Mouse (Mus musculus): ENCODE measurements around the gene Msmp. TPM values are rescaled to one million over a fixed set of nuclear protein-coding genes. Genes with fewer than 3 reads are reported as not detected.
A peak's percentile ranks its signal among the peaks of the same experiment; 100 is the strongest.

Gene Msmp
- polyA plus RNA-seq (2015; fragmentation: Nextera tagmentation; extraction: Ambion mirVana) = 0.38 and 1.1 TPM in 2 replicates

DNA sequence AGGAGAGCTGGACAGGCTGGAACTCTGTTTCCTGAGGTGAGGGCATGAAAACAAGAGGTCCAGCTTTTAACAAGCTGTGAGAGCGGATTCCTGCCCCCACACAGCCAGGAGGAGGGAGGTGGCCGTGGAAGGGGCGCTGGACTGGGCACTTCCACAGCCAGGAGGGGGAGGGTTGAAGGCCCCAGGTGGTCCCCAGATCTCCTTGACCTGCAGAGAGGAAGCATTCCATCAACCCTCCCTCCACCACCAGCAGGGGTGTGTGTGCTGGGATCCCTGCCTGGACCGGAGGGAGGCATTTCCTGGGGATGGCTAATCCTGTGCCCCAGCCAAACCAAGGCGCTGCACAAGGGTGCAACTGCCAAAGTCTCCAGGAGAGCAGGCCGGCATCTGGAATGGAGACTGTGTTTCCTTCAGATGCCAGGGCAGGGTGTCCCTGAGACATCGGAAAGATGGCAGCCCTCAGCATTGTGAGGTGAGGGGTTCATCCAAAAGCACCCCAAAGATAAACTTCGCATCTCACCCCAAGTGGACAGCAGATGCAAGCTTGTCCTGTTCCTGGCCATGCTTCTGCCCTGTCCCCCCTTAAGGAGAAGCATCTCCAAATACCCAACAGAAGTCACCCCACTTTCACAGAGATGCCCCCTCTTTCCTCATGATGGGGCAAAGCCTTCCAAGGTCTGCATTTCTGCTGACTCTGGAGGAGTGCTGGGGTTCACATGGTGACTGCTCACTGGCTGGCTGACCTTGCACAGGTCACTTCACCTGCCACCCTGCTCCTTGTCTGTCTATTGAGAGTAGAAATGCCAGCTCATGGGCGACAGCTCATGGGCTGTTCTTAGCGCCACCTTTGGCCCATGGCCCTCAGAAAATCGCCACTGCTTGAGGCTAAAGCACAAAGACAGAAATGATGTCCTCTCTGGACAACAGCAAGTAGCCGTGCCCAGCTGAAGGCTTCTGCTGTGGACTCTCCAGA, at the start of gene Msmp:
Gene Msmp, minus strand, starts transcription at position 51 of the 973 bp plus-strand sequence.
- Histone ChIP-seq H3K27ac (ENCODE audit: low read length) (no peak within 1 kb of the TSS), H3K4me1 (replicated peaks; ENCODE audit: control insufficient read depth, insufficient read depth, low read length) (peaks cover 2% of the 10 kb centered on the region), H3K36me3 (ENCODE audit: control insufficient read depth, insufficient read depth, low read length) (peaks cover 25% of the 10 kb centered on the region), H3K9ac (ENCODE audit: low read length) (no peak within 1 kb of the TSS), H3K9me3 (ENCODE audit: control insufficient read depth, low read length) (no peaks in the 10 kb centered on the region), H3K4me2 (ENCODE audit: low read depth, low read length) (no peak within 1 kb of the TSS), H3K27me3 (ENCODE audit: control insufficient read depth, insufficient read depth, low read depth, low read length) (no peaks in the 10 kb centered on the region), H3K4me3 (ENCODE audit: low read length) (no peak within 1 kb of the TSS)
- no peak for ATAC-seq (ENCODE audit: low read depth)
- WGBS = 60% methylated on average over 12 of the region's 12 CpGs

DNA sequence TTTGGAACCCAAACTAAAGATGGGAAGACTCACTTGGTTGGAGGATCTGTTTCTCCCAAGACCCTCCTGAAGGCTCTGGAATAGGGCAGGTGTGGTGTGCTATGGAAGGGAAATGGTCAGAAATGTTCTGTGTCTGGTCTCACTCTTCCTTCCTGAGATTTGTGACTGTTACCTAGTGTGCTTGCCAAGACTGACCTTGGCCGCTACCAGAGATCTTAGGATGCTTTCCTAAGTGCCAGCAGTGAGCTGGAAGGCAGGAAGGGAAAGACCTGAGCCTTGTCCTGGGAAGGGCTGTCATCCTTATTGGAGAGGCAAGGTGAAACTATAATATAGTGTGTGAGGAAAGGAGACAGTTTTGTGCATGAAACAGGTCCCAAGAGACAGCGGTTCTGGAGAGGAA, 49.4 kb upstream of the Msmp start:
- Histone ChIP-seq H3K9ac (ENCODE audit: low read length) (no peak overlapping the region), H3K27me3 (ENCODE audit: control insufficient read depth, insufficient read depth, low read depth, low read length) (no peaks in the 10 kb centered on the region; the same call in 1 of the 2 replicates), H3K36me3 (ENCODE audit: control insufficient read depth, insufficient read depth, low read length) (no peaks in the 10 kb centered on the region), H3K4me3 (ENCODE audit: low read length) (no peak overlapping the region), H3K27ac (ENCODE audit: low read length) (no peak overlapping the region), H3K4me2 (ENCODE audit: low read depth, low read length) (no peak overlapping the region), H3K4me1 (replicated peaks; ENCODE audit: control insufficient read depth, insufficient read depth, low read length) (peaks cover 11% of the 10 kb centered on the region), H3K9me3 (ENCODE audit: control insufficient read depth, low read length) (no peaks in the 10 kb centered on the region)
- WGBS = 87% methylated on average over 2 of the region's 2 CpGs
- no peak for ATAC-seq (ENCODE audit: low read depth)

DNA sequence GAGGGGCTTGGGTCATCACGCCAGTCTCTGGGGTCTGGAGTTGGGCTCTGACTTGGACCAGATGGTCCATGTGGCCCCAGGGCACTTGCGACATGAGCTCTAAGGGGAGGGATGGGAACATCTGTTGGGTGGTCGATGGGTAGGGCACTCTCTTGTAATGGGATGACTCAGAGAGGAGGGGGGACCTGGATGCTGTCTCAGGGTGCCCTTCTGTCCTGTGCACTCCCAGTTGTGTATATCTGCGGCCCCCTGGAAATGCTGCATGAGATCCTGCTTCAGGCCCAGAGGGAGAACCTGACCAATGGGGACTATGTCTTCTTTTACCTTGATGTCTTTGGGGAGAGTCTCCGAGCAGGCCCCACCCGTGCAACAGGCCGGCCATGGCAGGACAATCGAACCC, 49.0 kb upstream of the Msmp start:
- no peak for ATAC-seq (ENCODE audit: low read depth)
- WGBS = 84% methylated on average over 8 of the region's 8 CpGs
- Histone ChIP-seq H3K4me2 (ENCODE audit: low read depth, low read length) (peak overlapping the region; percentile 81; the same call in 1 of the 2 replicates), H3K36me3 (ENCODE audit: control insufficient read depth, insufficient read depth, low read length) (no peaks in the 10 kb centered on the region), H3K4me3 (ENCODE audit: low read length) (no peak overlapping the region), H3K9me3 (ENCODE audit: control insufficient read depth, low read length) (no peaks in the 10 kb centered on the region), H3K9ac (ENCODE audit: low read length) (no peak overlapping the region), H3K4me1 (replicated peaks; ENCODE audit: control insufficient read depth, insufficient read depth, low read length) (peaks cover 11% of the 10 kb centered on the region), H3K27ac (ENCODE audit: low read length) (no peak overlapping the region), H3K27me3 (ENCODE audit: control insufficient read depth, insufficient read depth, low read depth, low read length) (no peaks in the 10 kb centered on the region; the same call in 1 of the 2 replicates)

- H3K4me3 ChIP-seq (ENCODE audit: low read length) = peak overlapping the region; percentile 67
- peaks cover 11% of the 10 kb centered on the region for H3K4me1 ChIP-seq (replicated peaks; ENCODE audit: control insufficient read depth, insufficient read depth, low read length)
- H3K36me3 ChIP-seq (ENCODE audit: control insufficient read depth, insufficient read depth, low read length) = no peaks in the 10 kb centered on the region
- H3K27me3 ChIP-seq (ENCODE audit: control insufficient read depth, insufficient read depth, low read depth, low read length) = no peaks in the 10 kb centered on the region; the same call in 1 of the 2 replicates
- H3K4me2 ChIP-seq (ENCODE audit: low read depth, low read length) = peak overlapping the region; percentile 81
- ATAC-seq (ENCODE audit: low read depth) = peak; percentile 23
- H3K27ac ChIP-seq (ENCODE audit: low read length) = peak overlapping the region; percentile 75
- WGBS = 53% methylated on average over 42 of the region's 42 CpGs
- no peaks in the 10 kb centered on the region for H3K9me3 ChIP-seq (ENCODE audit: control insufficient read depth, low read length)
- H3K9ac ChIP-seq (ENCODE audit: low read length) = peak overlapping the region; percentile 84
These were observed 47.9 kb upstream of the Msmp start for GRCm38 (mm10) chr4:43631956-43632920.

DNA sequence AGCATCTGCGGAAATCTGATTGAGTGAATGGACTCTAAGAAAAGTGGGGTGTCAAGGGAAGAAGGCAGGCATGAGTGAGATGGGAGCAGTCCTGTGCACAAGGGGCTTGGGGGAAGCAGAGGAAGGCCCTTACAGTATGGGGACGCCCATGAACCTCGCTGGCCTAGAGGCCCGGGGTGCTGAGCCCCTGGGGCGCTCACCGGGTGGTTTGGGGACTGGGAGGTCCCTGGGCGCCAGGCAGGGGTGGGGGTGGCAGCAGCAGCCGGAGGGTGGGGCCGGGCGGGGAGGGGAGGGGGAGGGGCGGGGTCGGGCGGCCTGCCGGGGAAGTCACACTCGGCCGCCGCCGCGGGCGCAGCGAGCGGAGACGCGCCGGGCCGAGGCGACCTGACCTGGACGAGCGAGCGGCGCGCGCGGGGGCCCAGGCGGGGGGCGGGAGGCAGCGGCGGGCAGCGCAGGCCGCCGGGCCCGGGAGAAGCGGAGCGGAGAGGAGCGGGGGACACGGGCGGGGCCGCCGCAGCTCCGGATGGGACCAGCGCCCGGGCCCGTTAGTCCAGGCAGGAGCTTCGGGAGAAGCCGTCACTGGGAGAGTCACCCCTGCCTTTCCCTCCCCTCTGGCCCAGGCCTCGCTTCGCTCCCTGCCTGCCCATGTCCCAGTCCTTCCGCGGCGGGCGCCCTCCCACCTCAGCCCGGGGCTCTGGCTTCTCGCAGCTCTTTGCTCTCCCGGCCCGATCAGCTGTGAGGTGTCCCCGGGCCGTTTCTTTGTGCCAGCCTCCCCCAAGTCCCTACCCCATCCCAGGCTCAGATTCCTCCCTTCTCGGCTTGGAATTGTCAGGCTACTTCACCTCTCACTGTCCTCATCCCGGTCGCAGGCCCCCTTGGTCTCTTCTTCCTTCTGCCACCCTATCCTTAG, 47.0 kb upstream of the Msmp start, which contains the start of gene Npr2:
Gene Npr2, plus strand, starts transcription at position 890 of the 910 bp plus-strand sequence.
- Histone ChIP-seq H3K27me3 (ENCODE audit: control insufficient read depth, insufficient read depth, low read depth, low read length) (no peaks in the 10 kb centered on the region; the same call in 1 of the 2 replicates), H3K4me1 (replicated peaks; ENCODE audit: control insufficient read depth, insufficient read depth, low read length) (peaks cover 11% of the 10 kb centered on the region), H3K9ac (ENCODE audit: low read length) (peak within 1 kb of the TSS; percentile 84), H3K27ac (ENCODE audit: low read length) (peak within 1 kb of the TSS; percentile 75), H3K4me3 (ENCODE audit: low read length) (peak within 1 kb of the TSS; percentile 67), H3K9me3 (ENCODE audit: control insufficient read depth, low read length) (no peaks in the 10 kb centered on the region), H3K36me3 (ENCODE audit: control insufficient read depth, insufficient read depth, low read length) (no peaks in the 10 kb centered on the region), H3K4me2 (ENCODE audit: low read depth, low read length) (peak within 1 kb of the TSS; percentile 81)
- WGBS = 1% methylated on average over 54 of the region's 70 CpGs
- peak; percentile 76 for ATAC-seq (ENCODE audit: low read depth)

GRCm38 (mm10) chr4:43630671-43631045, 46.4 kb upstream of the Msmp start:
- H3K9ac ChIP-seq (ENCODE audit: low read length) = peak overlapping the region; percentile 84; the same call in 1 of the 2 replicates
- no peaks in the 10 kb centered on the region; the same call in 1 of the 2 replicates for H3K9me3 ChIP-seq (ENCODE audit: control insufficient read depth, low read length)
- WGBS = 28% methylated on average over 5 of the region's 5 CpGs
- no peaks in the 10 kb centered on the region for H3K36me3 ChIP-seq (ENCODE audit: control insufficient read depth, insufficient read depth, low read length)
- H3K27ac ChIP-seq (ENCODE audit: low read length) = peak overlapping the region; percentile 6; the same call in 1 of the 2 replicates
- H3K4me1 ChIP-seq (replicated peaks; ENCODE audit: control insufficient read depth, insufficient read depth, low read length) = peaks cover 11% of the 10 kb centered on the region
- 0 out of 2 replicates have a peak, but pooled peaks have one; percentile 1 for ATAC-seq (ENCODE audit: low read depth)
- no peaks in the 10 kb centered on the region; the same call in 1 of the 2 replicates for H3K27me3 ChIP-seq (ENCODE audit: control insufficient read depth, insufficient read depth, low read depth, low read length)
- peak overlapping the region; percentile 81 for H3K4me2 ChIP-seq (ENCODE audit: low read depth, low read length)
- H3K4me3 ChIP-seq (ENCODE audit: low read length) = no peak overlapping the region

GRCm38 (mm10) chr4:43630030-43630581, 45.8 kb upstream of the Msmp start:
- peaks cover 6% of the 10 kb centered on the region for H3K9me3 ChIP-seq (ENCODE audit: control insufficient read depth, low read length)
- peaks cover 11% of the 10 kb centered on the region for H3K4me1 ChIP-seq (replicated peaks; ENCODE audit: control insufficient read depth, insufficient read depth, low read length)
- ATAC-seq (ENCODE audit: low read depth) = peak; percentile 61
- no peaks in the 10 kb centered on the region for H3K36me3 ChIP-seq (ENCODE audit: control insufficient read depth, insufficient read depth, low read length)
- H3K27me3 ChIP-seq (ENCODE audit: control insufficient read depth, insufficient read depth, low read depth, low read length) = no peaks in the 10 kb centered on the region; the same call in 1 of the 2 replicates
- H3K9ac ChIP-seq (ENCODE audit: low read length) = no peak overlapping the region
- H3K27ac ChIP-seq (ENCODE audit: low read length) = no peak overlapping the region
- peak overlapping the region; percentile 6; the same call in 1 of the 2 replicates for H3K4me2 ChIP-seq (ENCODE audit: low read depth, low read length)
- 6% methylated on average over 5 of the region's 5 CpGs for WGBS
- H3K4me3 ChIP-seq (ENCODE audit: low read length) = no peak overlapping the region

Measured in lung, embryonic 16.5 days (tissue).